Mouse (Mus musculus): Measurements from ENCODE around the gene Prss44.

DNA sequence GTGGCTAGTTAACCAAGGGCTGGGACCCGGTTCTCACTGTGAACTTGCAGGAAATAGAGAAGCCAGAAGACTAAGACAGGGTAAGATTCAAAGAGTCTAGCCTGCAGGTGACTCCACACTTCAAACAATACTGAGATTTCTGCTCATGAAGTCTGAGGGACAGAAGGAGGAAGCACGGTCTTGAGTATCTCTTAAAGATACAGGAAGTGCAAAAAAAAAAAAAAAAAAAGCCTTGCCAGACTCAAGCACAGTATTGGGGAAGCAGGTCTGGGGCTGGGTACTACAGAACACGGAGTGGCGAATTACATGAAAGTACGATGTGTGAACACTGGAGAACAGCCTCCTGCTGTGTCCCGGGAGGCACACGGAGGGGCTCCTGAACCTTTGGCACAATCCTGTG, 12.0 kb downstream of the Prss44 start:
- TF ChIP-seq CTCF (IDR thresholded peaks at IDR 0.05; ENCODE audit: control insufficient read depth, insufficient read depth, insufficient replicate concordance, low read depth, low read length), result no peak
- TF ChIP-seq POLR2A (IDR thresholded peaks at IDR 0.05; ENCODE audit: control insufficient read depth, low read depth, low read length), result no peak
